Mouse (Mus musculus) lung, postnatal 0 days (tissue): ENCODE data around the gene Rab31.

Experiments used
- CTCF ChIP-seq: IDR thresholded peaks from 2 replicates; pipeline ENCODE4 v1.5.1; 2016; ENCODE audit warnings: antibody characterized with exemption, mild to moderate bottlenecking
- EP300 ChIP-seq: IDR thresholded peaks from 2 replicates; pipeline ENCODE4 v1.6.1; 2016; ENCODE audit warnings: antibody characterized with exemption, mild to moderate bottlenecking, control low read depth

GRCm38 (mm10) chr17:65677742-65678141 is 94.8 kb downstream of the Rab31 start:
- TF ChIP-seq CTCF: peak; percentile 60
- TF ChIP-seq EP300: no peak
